Comparison of ENCODE assay signal across 23 mouse cellular contexts in genomic region chr12:5770531-5770930, GRCm38 (mm10).
A peak's percentile ranks its signal among the peaks of the same experiment; 100 is the strongest.
DNase-seq lines count a peak whose midpoint lies in the region; ATAC-seq lines count a peak whose summit lies in the region.
"Had no signal": no experiment of that assay in that cellular context is flagged by ENCODE, and none has a peak within 500 bp of the region (broad histone marks: within the 10 kb centered on the region; RNA-seq: fewer than 3 reads in every experiment).

No protein-coding gene starts in this region.

- H3K4me1 ChIP-seq in neural tube, embryonic 15.5 days, result no peaks in the 10 kb centered on the region
- H3K4me1 ChIP-seq: embryonic facial prominence, embryonic 13.5 days; forebrain, embryonic 12.5 days; forebrain, embryonic 15.5 days; heart, embryonic 10.5 days; heart, embryonic 13.5 days; hindbrain, embryonic 12.5 days; hindbrain, embryonic 15.5 days had no signal

- DNase-seq in retina, postnatal 1 day, result peak; percentile 19
- DNase-seq in retina, embryonic 14.5 days (ENCODE audit: low spot score), result no peak
- peak; percentile 2 for DNase-seq in ZHBTc4 (ENCODE audit: low read depth, low spot score)
- DNase-seq in fibroblast of lung, adult 2 months (ENCODE audit: low read depth), result peak; percentile 69
- no peak for DNase-seq in embryo, embryonic 10 days (ENCODE audit: low spot score)
- DNase-seq: adrenal gland, adult 2 months; adrenal gland, postnatal 14 days; cerebellum, adult 18-20 months; cerebellum, adult 9-10 months; cerebellum, postnatal 14 days; gastrocnemius, postnatal 25 days; heart, adult 2 months; heart, postnatal 14 days had no signal

- H3K9ac ChIP-seq in neural tube, embryonic 15.5 days (replicated peaks), result no peak overlapping the region
- H3K9ac ChIP-seq: embryonic facial prominence, embryonic 13.5 days; forebrain, embryonic 12.5 days; forebrain, embryonic 15.5 days; heart, embryonic 13.5 days; hindbrain, embryonic 12.5 days; hindbrain, embryonic 15.5 days had no signal

- 84% methylated on average over 2 of the region's 2 CpGs for WGBS in neural tube, embryonic 15.5 days

- H3K9me3 ChIP-seq in neural tube, embryonic 15.5 days (replicated peaks), result no peaks in the 10 kb centered on the region
- H3K9me3 ChIP-seq: embryonic facial prominence, embryonic 13.5 days; forebrain, embryonic 12.5 days; forebrain, embryonic 15.5 days; heart, embryonic 10.5 days; heart, embryonic 13.5 days; hindbrain, embryonic 12.5 days; hindbrain, embryonic 15.5 days had no signal

- no peak for ATAC-seq in neural tube, embryonic 15.5 days (ENCODE audit: low FRiP score)
- ATAC-seq: CD4-positive, CD25-positive, alpha-beta regulatory T cell, adult 4 months; forebrain, embryonic 15.5 days; intestine, postnatal 0 days had no signal

- H3K4me3 ChIP-seq in neural tube, embryonic 15.5 days (replicated peaks), result no peak overlapping the region
- H3K4me3 ChIP-seq: embryonic facial prominence, embryonic 13.5 days; forebrain, embryonic 12.5 days; forebrain, embryonic 15.5 days; heart, adult 2 months; heart, embryonic 10.5 days; heart, embryonic 13.5 days; hindbrain, embryonic 12.5 days; hindbrain, embryonic 15.5 days had no signal

- no peaks in the 10 kb centered on the region for H3K27me3 ChIP-seq in neural tube, embryonic 15.5 days (replicated peaks)
- H3K27me3 ChIP-seq: forebrain, embryonic 12.5 days; forebrain, embryonic 15.5 days; heart, embryonic 13.5 days; hindbrain, embryonic 12.5 days; hindbrain, embryonic 15.5 days had no signal

- H3K4me2 ChIP-seq in neural tube, embryonic 15.5 days, result no peak overlapping the region
- H3K4me2 ChIP-seq: embryonic facial prominence, embryonic 13.5 days; forebrain, embryonic 12.5 days; forebrain, embryonic 15.5 days; heart, embryonic 13.5 days; hindbrain, embryonic 12.5 days; hindbrain, embryonic 15.5 days had no signal

- no peaks in the 10 kb centered on the region for H3K36me3 ChIP-seq in neural tube, embryonic 15.5 days
- H3K36me3 ChIP-seq: embryonic facial prominence, embryonic 13.5 days; forebrain, embryonic 12.5 days; forebrain, embryonic 15.5 days; heart, embryonic 10.5 days; heart, embryonic 13.5 days; hindbrain, embryonic 12.5 days; hindbrain, embryonic 15.5 days had no signal

- H3K27ac ChIP-seq in neural tube, embryonic 15.5 days (replicated peaks), result no peak overlapping the region
- H3K27ac ChIP-seq: embryonic facial prominence, embryonic 13.5 days; forebrain, embryonic 12.5 days; forebrain, embryonic 15.5 days; heart, adult 2 months; heart, embryonic 10.5 days; heart, embryonic 13.5 days; hindbrain, embryonic 12.5 days; hindbrain, embryonic 15.5 days had no signal

Comparison
In these comparisons a context has a peak if more than half of its experiments do, and no peak if none do; other contexts are left out.
1. DNase-seq: peak in retina, postnatal 1 day (single experiment), ZHBTc4 (single experiment) and fibroblast of lung, adult 2 months (single experiment); none in retina, embryonic 14.5 days (single experiment) and embryo, embryonic 10 days (single experiment).